Mouse (Mus musculus) heart, postnatal 0 days (tissue): ENCODE results near the gene Npas3. TPM values are rescaled to one million over a fixed set of nuclear protein-coding genes. Genes with fewer than 3 reads are reported as not detected.

Source experiments
- ATAC-seq: fragments of 200-750 bp; cut with Nextera tagmentation; 2 replicates; pipeline ENCODE4 v1.8.0; 2017; ENCODE audit warnings: low read depth, moderate number of reproducible peaks, moderate library complexity; ENCODE audit not compliant: insufficient read depth
- DNase-seq: peaks from one replicate; pipeline ENCODE4 v3.0.0-alpha.2; 2016; ENCODE audit warnings: low spot score
- H3K27ac ChIP-seq: fragments of 300-500 bp; sonication (generic); 2 replicates; pipeline ENCODE4 v1.5.1; 2014; ENCODE audit warnings: low read depth, mild to moderate bottlenecking
- H3K27me3 ChIP-seq: fragments of 300-500 bp; sonication (generic); 2 replicates; pipeline ENCODE4 v1.6.1; 2014; ENCODE audit warnings: low read length, mixed read lengths; ENCODE audit not compliant: control insufficient read depth, insufficient read depth
- H3K36me3 ChIP-seq: fragments of 300-500 bp; sonication (generic); replicated peaks from 2 replicates; pipeline ENCODE4 v1.6.1; 2014; ENCODE audit warnings: low read length, mixed read lengths; ENCODE audit not compliant: control insufficient read depth, insufficient read depth
- H3K4me1 ChIP-seq: fragments of 300-500 bp; sonication (generic); 2 replicates; pipeline ENCODE4 v1.6.1; 2014; ENCODE audit warnings: antibody characterized with exemption; ENCODE audit not compliant: control insufficient read depth, insufficient read depth
- H3K4me2 ChIP-seq: fragments of 300-500 bp; sonication (generic); 2 replicates; pipeline ENCODE4 v1.6.1; 2014; ENCODE audit warnings: low read depth, mild to moderate bottlenecking, low read length, moderate library complexity
- H3K4me3 ChIP-seq: fragments of 300-500 bp; sonication (generic); 2 replicates; pipeline ENCODE4 v1.5.1; 2014; ENCODE audit warnings: low read depth, low read length
- H3K9ac ChIP-seq: fragments of 300-500 bp; sonication (generic); replicated peaks from 2 replicates; pipeline ENCODE4 v1.6.1; 2014; ENCODE audit warnings: low read depth, low read length, mixed read lengths
- H3K9me3 ChIP-seq: fragments of 300-500 bp; sonication (generic); replicated peaks from 2 replicates; pipeline ENCODE4 v1.6.1; 2016; ENCODE audit warnings: low read length; ENCODE audit not compliant: control insufficient read depth
- CTCF ChIP-seq: IDR thresholded peaks from 2 replicates; pipeline ENCODE4 v1.5.1; 2016; ENCODE audit warnings: antibody characterized with exemption, control low read depth, low read depth
- EP300 ChIP-seq: IDR thresholded peaks from 2 replicates; pipeline ENCODE4 v1.6.1; 2016; ENCODE audit warnings: antibody characterized with exemption, low read depth
- WGBS: fragments of 180-500 bp; shearing (Covaris S2); extraction: QIAGEN DNeasy Blood & Tissue Kit; methylation state at CpG from one replicate; pipeline ENCODE4 v1.1.7; 2014; 5-methylcytosine and 5-hydroxymethylcytosine counted together
- polyA plus RNA-seq: library from polyadenylated mRNA; unstranded; fragments of >200 nt; fragmentation: Nextera tagmentation; extraction: Ambion mirVana; gene quantifications from 2 replicates; pipeline ENCODE4 v1.2.1, GENCODE M21; 2015
- total RNA-seq: library from RNA; depleted of rRNA; stranded (reverse); fragments of >200 nt; gene quantifications from 2 replicates; pipeline ENCODE4 v1.2.3, GENCODE M21; 2014; ENCODE audit warnings: low replicate concordance

The Npas3 gene
- total and polyA plus RNA-seq, 2 experiments from 2014 or later: 0.50 to 0.61 TPM

- Histone ChIP-seq H3K9ac (no peak overlapping the region), H3K4me2 (no peak overlapping the region), H3K27ac (no peak overlapping the region), H3K27me3 (no peaks in the 10 kb centered on the region), H3K36me3 (no peaks in the 10 kb centered on the region), H3K9me3 (no peaks in the 10 kb centered on the region), H3K4me3 (no peak overlapping the region), H3K4me1 (no peaks in the 10 kb centered on the region)
- DNase-seq: no peak
- TF ChIP-seq EP300 (no peak), CTCF (no peak)
- WGBS: 72% methylated on average over 6 of the region's 6 CpGs
- no peak for ATAC-seq
Measured at GRCm38 (mm10) chr12:54046824-54047223, 798.3 kb downstream of the Npas3 start.

GRCm38 (mm10) chr12:54048126-54048525, 799.6 kb downstream of the Npas3 start:
- ATAC-seq: no peak

GRCm38 (mm10) chr12:54049926-54050325, 801.4 kb downstream of the Npas3 start:
- 80% methylated on average over 4 of the region's 4 CpGs for WGBS
- TF ChIP-seq EP300 (no peak), CTCF (no peak)
- H3K27ac ChIP-seq: no peak overlapping the region
- H3K36me3 ChIP-seq: no peaks in the 10 kb centered on the region
- no peak overlapping the region for H3K4me3 ChIP-seq
- H3K9ac ChIP-seq: no peak overlapping the region
- no peak overlapping the region for H3K4me2 ChIP-seq
- no peaks in the 10 kb centered on the region for H3K4me1 ChIP-seq
- H3K9me3 ChIP-seq: no peaks in the 10 kb centered on the region
- DNase-seq (no peak), ATAC-seq (no peak)
- H3K27me3 ChIP-seq: no peaks in the 10 kb centered on the region

More at GRCm38 (mm10) chr12:54048126-54048525, 799.6 kb downstream of the Npas3 start:
- no peak for DNase-seq
- no peak for TF ChIP-seq CTCF
- TF ChIP-seq EP300: no peak
- Histone ChIP-seq H3K4me2 (no peak overlapping the region), H3K9me3 (no peaks in the 10 kb centered on the region), H3K27me3 (no peaks in the 10 kb centered on the region), H3K27ac (no peak overlapping the region), H3K9ac (no peak overlapping the region), H3K4me1 (no peaks in the 10 kb centered on the region), H3K36me3 (no peaks in the 10 kb centered on the region), H3K4me3 (no peak overlapping the region)
- 87% methylated on average over 5 of the region's 5 CpGs for WGBS

- H3K4me3 ChIP-seq: no peak overlapping the region
- H3K9me3 ChIP-seq: no peaks in the 10 kb centered on the region
- no peaks in the 10 kb centered on the region for H3K27me3 ChIP-seq
- H3K4me1 ChIP-seq: no peaks in the 10 kb centered on the region
- 70% methylated on average over 3 of the region's 3 CpGs for WGBS
- H3K27ac ChIP-seq: no peak overlapping the region
- no peaks in the 10 kb centered on the region for H3K36me3 ChIP-seq
- no peak for TF ChIP-seq CTCF
- TF ChIP-seq EP300: no peak
- no peak overlapping the region for H3K9ac ChIP-seq
- no peak for DNase-seq
- no peak for ATAC-seq
- H3K4me2 ChIP-seq: no peak overlapping the region
Measured at GRCm38 (mm10) chr12:54052939-54053338, 804.5 kb downstream of the Npas3 start.

- Histone ChIP-seq H3K36me3 (no peaks in the 10 kb centered on the region), H3K9ac (no peak overlapping the region), H3K4me3 (no peak overlapping the region), H3K27me3 (no peaks in the 10 kb centered on the region), H3K4me1 (no peaks in the 10 kb centered on the region), H3K9me3 (no peaks in the 10 kb centered on the region), H3K27ac (no peak overlapping the region), H3K4me2 (no peak overlapping the region)
- 84% methylated on average over 6 of the region's 6 CpGs for WGBS
- ATAC-seq (no peak), DNase-seq (no peak)
- no peak for TF ChIP-seq EP300
- TF ChIP-seq CTCF: no peak
Measured at GRCm38 (mm10) chr12:54053598-54053997, 805.1 kb downstream of the Npas3 start.

- H3K27ac ChIP-seq: no peak overlapping the region
- H3K9me3 ChIP-seq: no peaks in the 10 kb centered on the region
- H3K36me3 ChIP-seq: no peaks in the 10 kb centered on the region
- H3K4me2 ChIP-seq: no peak overlapping the region
- no peak overlapping the region for H3K4me3 ChIP-seq
- DNase-seq (peak; percentile 62), ATAC-seq (0 out of 2 replicates have a peak, but pooled peaks have one; percentile 36)
- peak; percentile 94 for TF ChIP-seq CTCF
- TF ChIP-seq EP300: no peak
- H3K4me1 ChIP-seq: no peaks in the 10 kb centered on the region
- H3K27me3 ChIP-seq: 0 out of 2 replicates have a peak, but pooled peaks cover 5% of the 10 kb centered on the region
- no peak overlapping the region for H3K9ac ChIP-seq
- 19% methylated on average over 8 of the region's 8 CpGs for WGBS
Measured at GRCm38 (mm10) chr12:54060732-54061131, 812.3 kb downstream of the Npas3 start.
